Mouse (Mus musculus): ENCODE results near the gene Cend1. TPM values are rescaled to one million over a fixed set of nuclear protein-coding genes. Genes with fewer than 3 reads are reported as not detected.
"Not testable (repeated sequence)": the region's sequence is repeated elsewhere in the genome, so short reads cannot be mapped to it uniquely, and the experiment has no call there.

Cend1 gene
- polyA plus RNA-seq, 1 experiment from 2014 or later, result 1.6 TPM

DNA sequence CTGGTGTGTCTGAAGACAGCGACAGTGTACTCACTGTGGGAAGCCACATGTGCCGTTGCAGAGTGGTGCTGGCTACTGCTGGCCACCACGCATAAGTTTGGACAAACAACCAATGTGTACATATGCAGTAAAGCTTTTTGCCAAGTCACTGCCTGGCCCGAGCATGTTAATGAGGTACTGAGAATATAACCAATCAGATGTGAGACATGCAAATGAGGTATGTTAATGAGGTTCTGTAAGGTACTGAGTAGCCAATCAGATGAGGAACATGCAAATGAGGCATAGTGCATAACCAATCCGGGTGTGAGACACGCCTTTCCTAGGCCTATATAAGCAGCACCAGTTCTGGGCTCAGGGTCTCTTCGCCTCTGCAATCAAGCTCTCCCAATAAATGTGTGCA lies 21.6 kb downstream of the Cend1 start:
- H3K27ac ChIP-seq (replicated peaks in 1 of 2; ENCODE audit: control insufficient read depth in 1 of 2, insufficient read depth in 1 of 2, low read depth in 2 of 2, low read length in 2 of 2); H3K4me2 ChIP-seq (ENCODE audit: low read length); ATAC-seq (ENCODE audit: insufficient number of reproducible peaks, insufficient read depth, low FRiP score, low read depth); H3K4me1 ChIP-seq (ENCODE audit: control insufficient read depth in 2 of 2, insufficient read depth in 2 of 2, low read length in 2 of 2); H3K27me3 ChIP-seq (ENCODE audit: control insufficient read depth, insufficient read depth, low read length); H3K9ac ChIP-seq (ENCODE audit: low read length); H3K9me3 ChIP-seq (ENCODE audit: control insufficient read depth, low read length); H3K4me3 ChIP-seq (ENCODE audit: control insufficient read depth in 1 of 2, insufficient read depth in 1 of 2, low read depth in 1 of 2, low read length in 2 of 2): not testable (repeated sequence)
- 97% methylated on average over 7 of the region's 7 CpGs for whole genome bisulfite sequencing
- H3K36me3 ChIP-seq (ENCODE audit: control insufficient read depth, insufficient read depth, low read length), result peaks cover 57% of the 10 kb centered on the region

- ATAC-seq (ENCODE audit: insufficient number of reproducible peaks, insufficient read depth, low FRiP score, low read depth), result no peak
- 67% methylated on average over 4 of the region's 4 CpGs for WGBS
- Histone ChIP-seq H3K9ac (ENCODE audit: low read length) (no peak overlapping the region), H3K4me1 (ENCODE audit: control insufficient read depth in 2 of 2, insufficient read depth in 2 of 2, low read length in 2 of 2) (peaks cover 2 to 4% of the 10 kb centered on the region in 2 experiments; a peak in 1 of 4 replicates), H3K27ac (replicated peaks in 1 of 2; ENCODE audit: control insufficient read depth in 1 of 2, insufficient read depth in 1 of 2, low read depth in 2 of 2, low read length in 2 of 2) (no peak overlapping the region), H3K4me3 (ENCODE audit: control insufficient read depth in 1 of 2, insufficient read depth in 1 of 2, low read depth in 1 of 2, low read length in 2 of 2) (no peak overlapping the region), H3K9me3 (ENCODE audit: control insufficient read depth, low read length) (no peaks in the 10 kb centered on the region), H3K27me3 (ENCODE audit: control insufficient read depth, insufficient read depth, low read length) (no peaks in the 10 kb centered on the region), H3K36me3 (ENCODE audit: control insufficient read depth, insufficient read depth, low read length) (peaks cover 66% of the 10 kb centered on the region), H3K4me2 (ENCODE audit: low read length) (no peak overlapping the region)
Measured at GRCm38 (mm10) chr7:141405466-141405865, 23.8 kb downstream of the Cend1 start.

GRCm38 (mm10) chr7:141403305-141403704 lies 26.0 kb downstream of the Cend1 start:
- H3K4me3 ChIP-seq (ENCODE audit: control insufficient read depth in 1 of 2, insufficient read depth in 1 of 2, low read depth in 1 of 2, low read length in 2 of 2), result no peak overlapping the region
- H3K27ac ChIP-seq (replicated peaks in 1 of 2; ENCODE audit: control insufficient read depth in 1 of 2, insufficient read depth in 1 of 2, low read depth in 2 of 2, low read length in 2 of 2), result no peak overlapping the region
- no peak overlapping the region for H3K9ac ChIP-seq (ENCODE audit: low read length)
- ATAC-seq (ENCODE audit: insufficient number of reproducible peaks, insufficient read depth, low FRiP score, low read depth), result peak; percentile 37; the same call in 1 of the 2 replicates
- no peak overlapping the region for H3K4me2 ChIP-seq (ENCODE audit: low read length)
- H3K36me3 ChIP-seq (ENCODE audit: control insufficient read depth, insufficient read depth, low read length), result peaks cover 66% of the 10 kb centered on the region
- no peaks in the 10 kb centered on the region for H3K4me1 ChIP-seq (ENCODE audit: control insufficient read depth in 2 of 2, insufficient read depth in 2 of 2, low read length in 2 of 2)
- no peaks in the 10 kb centered on the region for H3K27me3 ChIP-seq (ENCODE audit: control insufficient read depth, insufficient read depth, low read length)
- WGBS, result 42% methylated on average over 5 of the region's 5 CpGs
- no peaks in the 10 kb centered on the region for H3K9me3 ChIP-seq (ENCODE audit: control insufficient read depth, low read length)

GRCm38 (mm10) chr7:141395348-141395747 lies 33.9 kb downstream of the Cend1 start:
- no peaks in the 10 kb centered on the region for H3K27me3 ChIP-seq (ENCODE audit: control insufficient read depth, insufficient read depth, low read length)
- 81% methylated on average over 1 of the region's 1 CpGs for WGBS
- ATAC-seq (ENCODE audit: insufficient number of reproducible peaks, insufficient read depth, low FRiP score, low read depth), result no peak
- H3K27ac ChIP-seq (replicated peaks in 1 of 2; ENCODE audit: control insufficient read depth in 1 of 2, insufficient read depth in 1 of 2, low read depth in 2 of 2, low read length in 2 of 2), result no peak overlapping the region
- no peaks in the 10 kb centered on the region for H3K9me3 ChIP-seq (ENCODE audit: control insufficient read depth, low read length)
- H3K36me3 ChIP-seq (ENCODE audit: control insufficient read depth, insufficient read depth, low read length), result peaks cover 47% of the 10 kb centered on the region
- H3K4me3 ChIP-seq (ENCODE audit: control insufficient read depth in 1 of 2, insufficient read depth in 1 of 2, low read depth in 1 of 2, low read length in 2 of 2), result no peak overlapping the region
- peaks cover 10 to 12% of the 10 kb centered on the region in 2 experiments for H3K4me1 ChIP-seq (ENCODE audit: control insufficient read depth in 2 of 2, insufficient read depth in 2 of 2, low read length in 2 of 2)
- H3K4me2 ChIP-seq (ENCODE audit: low read length), result no peak overlapping the region
- H3K9ac ChIP-seq (ENCODE audit: low read length), result no peak overlapping the region

DNA sequence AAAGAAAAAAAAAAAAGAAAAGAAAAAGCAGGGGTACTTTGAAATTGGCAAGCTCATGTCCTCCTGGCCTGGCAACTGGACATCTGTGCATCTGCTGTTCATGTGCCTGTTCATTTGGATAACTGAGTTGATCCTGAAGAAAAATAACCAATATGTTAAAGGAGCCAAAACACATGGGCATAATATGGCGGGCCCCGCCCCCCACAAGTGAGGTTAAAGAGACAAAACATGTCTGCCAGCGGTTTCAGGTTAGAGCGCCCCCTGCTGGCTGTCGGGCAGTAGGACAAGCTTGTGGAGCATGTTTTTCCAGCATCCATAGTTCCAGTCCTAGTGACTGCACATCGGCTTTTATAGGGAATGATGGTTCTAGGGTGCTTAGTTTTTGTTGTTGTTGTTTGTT lies 34.5 kb downstream of the Cend1 start:
- Histone ChIP-seq H3K27me3 (ENCODE audit: control insufficient read depth, insufficient read depth, low read length) (no peaks in the 10 kb centered on the region), H3K9ac (ENCODE audit: low read length) (no peak overlapping the region), H3K4me3 (ENCODE audit: control insufficient read depth in 1 of 2, insufficient read depth in 1 of 2, low read depth in 1 of 2, low read length in 2 of 2) (no peak overlapping the region), H3K27ac (replicated peaks in 1 of 2; ENCODE audit: control insufficient read depth in 1 of 2, insufficient read depth in 1 of 2, low read depth in 2 of 2, low read length in 2 of 2) (no peak overlapping the region), H3K4me1 (ENCODE audit: control insufficient read depth in 2 of 2, insufficient read depth in 2 of 2, low read length in 2 of 2) (peaks cover 10 to 12% of the 10 kb centered on the region in 2 experiments), H3K36me3 (ENCODE audit: control insufficient read depth, insufficient read depth, low read length) (peaks cover 42% of the 10 kb centered on the region), H3K4me2 (ENCODE audit: low read length) (no peak overlapping the region), H3K9me3 (ENCODE audit: control insufficient read depth, low read length) (no peaks in the 10 kb centered on the region)
- no peak for ATAC-seq (ENCODE audit: insufficient number of reproducible peaks, insufficient read depth, low FRiP score, low read depth)
- 27% methylated on average over 6 of the region's 6 CpGs for WGBS

DNA sequence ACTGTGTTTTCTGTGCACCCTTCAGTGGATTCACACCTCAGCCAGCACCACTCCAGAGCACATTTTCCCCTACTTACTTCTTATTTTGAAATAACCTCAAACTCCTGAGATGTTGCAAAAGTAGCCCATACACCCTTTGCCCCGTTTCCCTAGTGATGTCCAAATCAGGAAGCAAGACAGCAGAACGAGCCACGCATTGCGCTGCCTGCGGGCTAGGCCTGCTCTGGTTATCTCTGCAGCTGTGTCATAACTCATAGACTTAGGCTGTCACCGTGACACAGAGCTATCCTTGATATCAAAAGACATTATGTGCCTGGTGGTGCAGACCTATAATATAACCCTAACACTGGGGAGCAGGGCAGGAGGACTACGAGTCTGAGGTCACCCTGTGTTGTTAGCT lies 35.1 kb downstream of the Cend1 start:
- H3K9ac ChIP-seq (ENCODE audit: low read length), result no peak overlapping the region
- ATAC-seq (ENCODE audit: insufficient number of reproducible peaks, insufficient read depth, low FRiP score, low read depth), result no peak

GRCm38 (mm10) chr7:141392552-141393222 lies 36.6 kb downstream of the Cend1 start:
- Histone ChIP-seq H3K4me3 (ENCODE audit: control insufficient read depth in 1 of 2, insufficient read depth in 1 of 2, low read depth in 1 of 2, low read length in 2 of 2) (peak overlapping the region; percentile 79 to 90), H3K4me1 (ENCODE audit: control insufficient read depth in 2 of 2, insufficient read depth in 2 of 2, low read length in 2 of 2) (peaks cover 10 to 12% of the 10 kb centered on the region in 2 experiments), H3K9ac (ENCODE audit: low read length) (peak overlapping the region; percentile 84), H3K4me2 (ENCODE audit: low read length) (peak overlapping the region; percentile 98), H3K27me3 (ENCODE audit: control insufficient read depth, insufficient read depth, low read length) (no peaks in the 10 kb centered on the region), H3K27ac (replicated peaks in 1 of 2; ENCODE audit: control insufficient read depth in 1 of 2, insufficient read depth in 1 of 2, low read depth in 2 of 2, low read length in 2 of 2) (peak overlapping the region; percentile 45 to 46; a peak in 3 of 4 replicates), H3K36me3 (ENCODE audit: control insufficient read depth, insufficient read depth, low read length) (peaks cover 21% of the 10 kb centered on the region), H3K9me3 (ENCODE audit: control insufficient read depth, low read length) (no peaks in the 10 kb centered on the region)
- ATAC-seq (ENCODE audit: insufficient number of reproducible peaks, insufficient read depth, low FRiP score, low read depth), result peak; percentile 4; the same call in 1 of the 2 replicates
- 27% methylated on average over 9 of the region's 9 CpGs for WGBS

More for the DNA sequence above, 35.1 kb downstream of the Cend1 start:
- WGBS, result 81% methylated on average over 7 of the region's 7 CpGs
- peaks cover 10 to 12% of the 10 kb centered on the region in 2 experiments for H3K4me1 ChIP-seq (ENCODE audit: control insufficient read depth in 2 of 2, insufficient read depth in 2 of 2, low read length in 2 of 2)
- no peaks in the 10 kb centered on the region for H3K9me3 ChIP-seq (ENCODE audit: control insufficient read depth, low read length)
- no peak overlapping the region for H3K27ac ChIP-seq (replicated peaks in 1 of 2; ENCODE audit: control insufficient read depth in 1 of 2, insufficient read depth in 1 of 2, low read depth in 2 of 2, low read length in 2 of 2)
- H3K36me3 ChIP-seq (ENCODE audit: control insufficient read depth, insufficient read depth, low read length), result peaks cover 36% of the 10 kb centered on the region
- H3K4me2 ChIP-seq (ENCODE audit: low read length), result no peak overlapping the region
- H3K4me3 ChIP-seq (ENCODE audit: control insufficient read depth in 1 of 2, insufficient read depth in 1 of 2, low read depth in 1 of 2, low read length in 2 of 2), result no peak overlapping the region
- H3K27me3 ChIP-seq (ENCODE audit: control insufficient read depth, insufficient read depth, low read length), result no peaks in the 10 kb centered on the region
